ENCODE assay signal across 19 mouse cellular contexts in the genomic region with DNA sequence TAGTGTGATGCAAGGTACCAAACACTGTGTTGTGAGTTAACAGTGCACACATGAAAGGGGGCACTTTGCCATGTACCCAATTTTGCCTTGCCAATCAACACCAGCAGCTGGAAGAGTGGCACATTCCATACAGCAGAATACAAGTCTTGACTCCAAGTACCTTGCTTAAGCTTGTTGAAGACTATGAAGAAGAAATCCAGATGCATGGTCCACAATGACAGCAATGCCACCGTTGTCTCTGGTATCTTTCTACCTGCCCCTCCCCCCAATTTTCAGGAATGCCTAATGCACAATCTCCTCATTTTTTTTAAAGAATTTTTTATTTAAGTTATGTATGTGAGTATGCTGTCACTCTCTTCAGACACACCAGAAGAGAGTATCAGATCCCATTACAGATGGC.
"Had no signal": no experiment of that assay in that cellular context is flagged by ENCODE, and none has a peak within 500 bp of the region (broad histone marks: within the 10 kb centered on the region; RNA-seq: fewer than 3 reads in every experiment).

No protein-coding gene starts in this region.

- H3K27ac ChIP-seq: liver, embryonic 14.5 days; midbrain, embryonic 10.5 days; midbrain, embryonic 12.5 days; neural tube, embryonic 13.5 days; neural tube, embryonic 15.5 days had no signal

- H3K27me3 ChIP-seq: midbrain, embryonic 12.5 days; neural tube, embryonic 13.5 days; neural tube, embryonic 15.5 days had no signal

- H3K4me3 ChIP-seq: midbrain, embryonic 10.5 days; midbrain, embryonic 12.5 days; myocyte; neural tube, embryonic 13.5 days; neural tube, embryonic 15.5 days had no signal

- H3K9me3 ChIP-seq: midbrain, embryonic 12.5 days; neural tube, embryonic 13.5 days; neural tube, embryonic 15.5 days had no signal

- H3K9ac ChIP-seq: liver, embryonic 14.5 days; lung, embryonic 14.5 days; midbrain, embryonic 12.5 days; neural tube, embryonic 13.5 days; neural tube, embryonic 15.5 days had no signal

- H3K36me3 ChIP-seq: midbrain, embryonic 10.5 days; midbrain, embryonic 12.5 days; neural tube, embryonic 13.5 days; neural tube, embryonic 15.5 days had no signal

- H3K4me2 ChIP-seq: lung, embryonic 14.5 days; midbrain, embryonic 12.5 days; neural tube, embryonic 13.5 days; neural tube, embryonic 15.5 days had no signal

- ATAC-seq: midbrain, embryonic 16.5 days had no signal

- DNase-seq: lung, adult 18-20 months; lung, embryonic 14.5 days; lung, postnatal 10 days; lung, postnatal 4 days; midbrain, embryonic 14.5 days; retina, postnatal 1 day; right cerebral cortex, adult 18-20 months; right cerebral cortex, postnatal 25 days; right cerebral cortex, postnatal 4 days; spleen, adult 18-20 months; thymus, adult 18-20 months; thymus, postnatal 14 days had no signal

- H3K4me1 ChIP-seq: midbrain, embryonic 10.5 days; midbrain, embryonic 12.5 days; neural tube, embryonic 13.5 days; neural tube, embryonic 15.5 days had no signal
